Mouse (Mus musculus) lung, postnatal 14 days (tissue): ENCODE measurements around the gene Rrm2.

ENCODE experiments used
- DNase-seq: peaks from one replicate; pipeline ENCODE4 v3.0.0; 2021

Rrm2 gene

GRCm38 (mm10) chr12:24755471-24755870 lies 47.4 kb downstream of the Rrm2 start:
- DNase-seq = no peak

- no peak for DNase-seq
Observed at GRCm38 (mm10) chr12:24757387-24757786, 49.3 kb downstream of the Rrm2 start.

GRCm38 (mm10) chr12:24758374-24758773 lies 50.3 kb downstream of the Rrm2 start:
- DNase-seq = peak; percentile 32

- DNase-seq = no peak
Observed at GRCm38 (mm10) chr12:24762253-24762652, 54.2 kb downstream of the Rrm2 start.
